Mouse (Mus musculus): ENCODE measurements around the gene Stk38. TPM values are rescaled to one million over a fixed set of nuclear protein-coding genes. Genes with fewer than 3 reads are reported as not detected.

Gene Stk38
- total and polyA plus RNA-seq, 3 experiments: 14.4 to 290 (median 49.3) TPM

- Histone ChIP-seq H3K4me3 (ENCODE audit: control insufficient read depth in 1 of 2, insufficient read depth in 1 of 2, low read depth in 2 of 2, low read length in 2 of 2) (no peak overlapping the region), H3K4me1 (ENCODE audit: control insufficient read depth in 1 of 2, insufficient read depth in 2 of 2, low read length in 2 of 2) (no peaks in the 10 kb centered on the region), H3K9ac (ENCODE audit: control insufficient read depth, low read depth, low read length, poor library complexity, severe bottlenecking) (no peak overlapping the region), H3K79me2 (ENCODE audit: control insufficient read depth, insufficient read depth, low read length, poor library complexity) (no peaks in the 10 kb centered on the region), H3K36me3 (ENCODE audit: control insufficient read depth in 1 of 2, insufficient read depth in 2 of 2, low read length in 2 of 2) (no peaks in the 10 kb centered on the region; a peak in 2 of 4 replicates), H3K27me3 (ENCODE audit: control insufficient read depth in 1 of 2, insufficient read depth in 2 of 2, low read length in 2 of 2) (no peaks in the 10 kb centered on the region), H3K9me3 (replicated peaks; ENCODE audit: insufficient read depth, low read length) (no peaks in the 10 kb centered on the region), H3K27ac (ENCODE audit: control insufficient read depth, low read depth, low read length) (no peak overlapping the region)
- peak; percentile 54 for DNase-seq (ENCODE audit: low read depth, low spot score)
- TF ChIP-seq MYC (IDR thresholded peaks at IDR 0.05; ENCODE audit: low read depth, low read length) (peak; percentile 38; the same call in 1 of the 2 replicates), CTCF (IDR thresholded peaks at IDR 0.05 in 2 of 3, conservative IDR thresholded peaks at IDR 0.05 in 1 of 3; ENCODE audit: control insufficient read depth in 1 of 3, insufficient read depth in 1 of 3, low read depth in 2 of 3, low read length in 3 of 3, poor library complexity in 1 of 3, severe bottlenecking in 1 of 3) (peak; percentile 42 to 86 (median 64)), UBTF (IDR thresholded peaks at IDR 0.05; ENCODE audit: borderline replicate concordance, insufficient read depth, low read depth, low read length) (no peak), RAD21 (IDR thresholded peaks at IDR 0.05; ENCODE audit: low read depth, low read length) (peak; percentile 3; the same call in 1 of the 2 replicates), SMC3 (IDR thresholded peaks at IDR 0.05; ENCODE audit: low read depth, low read length) (peak; percentile 29), ZKSCAN1 (IDR thresholded peaks at IDR 0.05; ENCODE audit: low read depth, low read length) (no peak)
These were observed 21.0 kb downstream of the Stk38 start for GRCm38 (mm10) chr17:28986833-28987232.

- Histone ChIP-seq H3K9me3 (replicated peaks; ENCODE audit: insufficient read depth, low read length) (no peaks in the 10 kb centered on the region), H3K36me3 (ENCODE audit: control insufficient read depth in 1 of 2, insufficient read depth in 2 of 2, low read length in 2 of 2) (no peaks in the 10 kb centered on the region; a peak in 2 of 4 replicates), H3K79me2 (ENCODE audit: control insufficient read depth, insufficient read depth, low read length, poor library complexity) (no peaks in the 10 kb centered on the region), H3K27ac (ENCODE audit: control insufficient read depth, low read depth, low read length) (no peak overlapping the region), H3K27me3 (ENCODE audit: control insufficient read depth in 1 of 2, insufficient read depth in 2 of 2, low read length in 2 of 2) (no peaks in the 10 kb centered on the region), H3K4me3 (ENCODE audit: control insufficient read depth in 1 of 2, insufficient read depth in 1 of 2, low read depth in 2 of 2, low read length in 2 of 2) (no peak overlapping the region), H3K9ac (ENCODE audit: control insufficient read depth, low read depth, low read length, poor library complexity, severe bottlenecking) (no peak overlapping the region), H3K4me1 (ENCODE audit: control insufficient read depth in 1 of 2, insufficient read depth in 2 of 2, low read length in 2 of 2) (no peaks in the 10 kb centered on the region)
- DNase-seq (ENCODE audit: low read depth, low spot score): no peak
- no peak for TF ChIP-seq SIN3A (IDR thresholded peaks at IDR 0.05; ENCODE audit: low read length)
- TF ChIP-seq POLR2AphosphoS2 (IDR thresholded peaks at IDR 0.05; ENCODE audit: low read length): no peak
- TF ChIP-seq SMC3 (IDR thresholded peaks at IDR 0.05; ENCODE audit: low read depth, low read length): no peak
- no peak for TF ChIP-seq UBTF (IDR thresholded peaks at IDR 0.05; ENCODE audit: borderline replicate concordance, insufficient read depth, low read depth, low read length)
- no peak for TF ChIP-seq HCFC1 (IDR thresholded peaks at IDR 0.05; ENCODE audit: low read depth, low read length)
- no peak for TF ChIP-seq MXI1 (IDR thresholded peaks at IDR 0.05; ENCODE audit: low read depth, low read length)
- TF ChIP-seq GABPA (IDR thresholded peaks at IDR 0.05; ENCODE audit: low read depth, low read length): no peak
- TF ChIP-seq RCOR1 (IDR thresholded peaks at IDR 0.05; ENCODE audit: low read depth, low read length): no peak
- no peak for TF ChIP-seq TAL1 (IDR thresholded peaks at IDR 0.05; ENCODE audit: low read length)
- no peak for TF ChIP-seq USF1 (IDR thresholded peaks at IDR 0.05; ENCODE audit: low read depth, low read length)
- TF ChIP-seq MAFK (IDR thresholded peaks at IDR 0.05; ENCODE audit: borderline replicate concordance, low read depth, low read length): no peak
- TF ChIP-seq POLR2A (IDR thresholded peaks at IDR 0.05; ENCODE audit: control insufficient read depth in 1 of 2, insufficient read depth in 1 of 2, low read depth in 1 of 2, low read length in 2 of 2, poor library complexity in 1 of 2): no peak
- no peak for TF ChIP-seq POLR2AphosphoS5 (IDR thresholded peaks at IDR 0.05; ENCODE audit: borderline replicate concordance, low read depth, low read length)
- TF ChIP-seq JUND (IDR thresholded peaks at IDR 0.05; ENCODE audit: low read depth, low read length): no peak
- TF ChIP-seq MYC (IDR thresholded peaks at IDR 0.05; ENCODE audit: low read depth, low read length): no peak
These were observed 22.9 kb downstream of the Stk38 start for GRCm38 (mm10) chr17:28984724-28985420.
